Mouse (Mus musculus): ENCODE results near the gene Paqr3. TPM values are rescaled to one million over a fixed set of nuclear protein-coding genes. Genes with fewer than 3 reads are reported as not detected.

Paqr3 gene
- polyA plus RNA-seq, 1 experiment from 2014 or later: 2.7 TPM

DNA sequence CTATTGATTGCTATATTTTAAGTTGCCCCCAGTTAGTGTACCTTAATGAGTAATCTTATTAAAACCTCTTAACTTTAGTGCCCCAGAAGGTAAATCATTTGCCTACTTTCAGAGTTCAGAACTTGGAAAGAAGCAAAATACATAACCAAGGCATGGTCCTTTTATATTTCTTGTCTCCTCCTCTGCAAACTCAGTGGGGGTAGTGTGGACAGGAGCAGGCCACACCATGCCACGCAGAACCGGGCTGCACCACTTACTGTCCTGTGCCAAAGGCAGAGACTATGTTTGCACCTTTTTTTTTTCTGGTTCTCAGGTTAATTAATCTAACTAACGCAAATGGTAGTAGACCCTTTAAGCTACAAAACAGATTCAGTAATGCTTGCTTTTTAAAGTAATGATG lies 22.0 kb downstream of the Paqr3 start:
- WGBS: 90% methylated on average over 3 of the region's 3 CpGs
- H3K36me3 ChIP-seq (ENCODE audit: control insufficient read depth, insufficient read depth, low read length): peaks cover 8% of the 10 kb centered on the region; the same call in 1 of the 2 replicates
- H3K4me1 ChIP-seq (replicated peaks; ENCODE audit: control insufficient read depth, insufficient read depth, low read length): peaks cover 4% of the 10 kb centered on the region; the same call in 1 of the 2 replicates
- H3K9me3 ChIP-seq (ENCODE audit: control insufficient read depth, low read length): no peaks in the 10 kb centered on the region; the same call in 1 of the 2 replicates
- no peak overlapping the region for H3K27ac ChIP-seq (ENCODE audit: low read length)
- H3K9ac ChIP-seq (ENCODE audit: low read length): no peak overlapping the region
- H3K4me3 ChIP-seq (ENCODE audit: low read length): no peak overlapping the region
- no peak overlapping the region for H3K4me2 ChIP-seq (ENCODE audit: low read depth, low read length)
- no peaks in the 10 kb centered on the region for H3K27me3 ChIP-seq (ENCODE audit: control insufficient read depth, insufficient read depth, low read depth, low read length)
- no peak for ATAC-seq (ENCODE audit: low read depth)

DNA sequence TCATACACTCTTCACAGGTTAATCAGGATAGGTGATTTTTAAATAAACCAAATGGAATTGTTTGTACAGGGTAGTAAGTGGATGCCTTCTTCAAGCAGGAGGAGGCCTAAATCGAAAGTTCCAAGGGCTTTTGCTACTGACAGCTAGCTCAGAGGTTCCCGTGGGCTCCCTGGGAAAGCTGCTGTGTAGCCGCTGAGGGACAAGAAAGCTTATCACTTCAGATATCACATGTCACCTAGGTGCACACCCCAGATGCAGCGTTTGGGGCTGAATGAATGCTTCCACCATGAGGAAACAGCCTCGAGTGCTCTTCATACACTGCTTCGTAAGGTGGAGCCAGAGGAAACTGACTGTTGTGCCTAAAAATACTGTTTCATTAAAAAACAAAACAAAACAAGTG lies 23.2 kb downstream of the Paqr3 start:
- H3K4me2 ChIP-seq (ENCODE audit: low read depth, low read length): no peak overlapping the region
- H3K27ac ChIP-seq (ENCODE audit: low read length): no peak overlapping the region
- no peaks in the 10 kb centered on the region; the same call in 1 of the 2 replicates for H3K9me3 ChIP-seq (ENCODE audit: control insufficient read depth, low read length)
- no peak overlapping the region for H3K4me3 ChIP-seq (ENCODE audit: low read length)
- peaks cover 4% of the 10 kb centered on the region; the same call in 1 of the 2 replicates for H3K4me1 ChIP-seq (replicated peaks; ENCODE audit: control insufficient read depth, insufficient read depth, low read length)
- 53% methylated on average over 6 of the region's 6 CpGs for WGBS
- ATAC-seq (ENCODE audit: low read depth): no peak
- no peaks in the 10 kb centered on the region for H3K27me3 ChIP-seq (ENCODE audit: control insufficient read depth, insufficient read depth, low read depth, low read length)
- H3K36me3 ChIP-seq (ENCODE audit: control insufficient read depth, insufficient read depth, low read length): peaks cover 8% of the 10 kb centered on the region; the same call in 1 of the 2 replicates
- H3K9ac ChIP-seq (ENCODE audit: low read length): no peak overlapping the region

DNA sequence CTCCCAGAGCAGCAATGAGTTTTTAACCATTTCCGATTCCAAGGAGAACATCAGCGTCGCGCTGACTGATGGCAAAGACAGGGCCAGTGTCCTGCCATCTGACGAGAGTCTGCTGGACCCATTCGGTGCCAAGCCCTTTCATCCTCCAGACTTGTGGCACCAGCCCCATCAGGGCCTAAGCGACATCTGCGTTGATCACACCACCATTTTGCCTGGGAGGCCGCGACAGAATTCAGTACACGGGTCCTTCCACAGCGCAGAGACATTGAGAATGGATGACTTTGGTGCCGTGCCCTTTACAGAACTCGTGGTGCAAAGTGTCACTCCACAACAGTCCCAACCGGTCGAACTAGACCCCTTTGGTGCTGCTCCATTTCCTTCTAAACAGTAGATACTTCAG lies 23.6 kb downstream of the Paqr3 start:
- Histone ChIP-seq H3K27ac (ENCODE audit: low read length) (peak overlapping the region; percentile 39; the same call in 1 of the 2 replicates), H3K4me3 (ENCODE audit: low read length) (no peak overlapping the region)
- 82% methylated on average over 16 of the region's 16 CpGs for WGBS

DNA sequence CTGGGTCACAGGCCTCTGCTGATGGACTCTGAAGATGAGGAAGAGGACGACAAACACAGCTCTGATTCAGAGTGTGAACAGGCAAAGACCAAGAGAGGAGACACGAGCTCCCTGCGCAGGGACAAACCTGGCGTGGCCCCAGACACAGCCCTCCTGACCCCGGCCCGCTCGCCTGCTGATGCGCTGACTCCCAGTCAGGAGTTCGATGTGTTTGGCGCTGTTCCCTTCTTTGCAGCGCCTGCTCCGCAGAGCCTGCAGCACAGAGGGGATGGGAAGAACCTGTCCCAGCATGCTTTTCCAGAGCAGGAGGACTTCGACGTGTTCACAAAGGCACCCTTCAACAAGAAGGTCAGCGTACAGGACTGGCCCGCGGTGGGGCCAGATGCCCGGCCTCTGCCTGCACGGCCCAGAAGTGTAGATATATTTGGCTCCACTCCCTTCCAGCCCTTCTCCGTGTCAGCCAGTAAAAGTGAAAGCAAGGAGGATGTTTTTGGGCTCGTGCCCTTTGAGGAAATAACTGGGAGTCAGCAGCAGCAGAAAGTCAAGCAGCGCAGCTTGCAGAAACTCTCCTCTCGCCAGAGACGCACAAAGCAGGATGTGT lies 24.3 kb downstream of the Paqr3 start:
- H3K9me3 ChIP-seq (ENCODE audit: control insufficient read depth, low read length): no peaks in the 10 kb centered on the region; the same call in 1 of the 2 replicates
- H3K27me3 ChIP-seq (ENCODE audit: control insufficient read depth, insufficient read depth, low read depth, low read length): no peaks in the 10 kb centered on the region
- 77% methylated on average over 24 of the region's 24 CpGs for WGBS
- peak overlapping the region; percentile 39; the same call in 1 of the 2 replicates for H3K27ac ChIP-seq (ENCODE audit: low read length)
- peak; percentile 43; the same call in 1 of the 2 replicates for ATAC-seq (ENCODE audit: low read depth)
- no peak overlapping the region for H3K9ac ChIP-seq (ENCODE audit: low read length)
- H3K36me3 ChIP-seq (ENCODE audit: control insufficient read depth, insufficient read depth, low read length): peaks cover 8% of the 10 kb centered on the region; the same call in 1 of the 2 replicates
- H3K4me3 ChIP-seq (ENCODE audit: low read length): no peak overlapping the region
- H3K4me1 ChIP-seq (replicated peaks; ENCODE audit: control insufficient read depth, insufficient read depth, low read length): peaks cover 4% of the 10 kb centered on the region; the same call in 1 of the 2 replicates
- peak overlapping the region; percentile 21; the same call in 1 of the 2 replicates for H3K4me2 ChIP-seq (ENCODE audit: low read depth, low read length)

More for the DNA sequence above, 23.6 kb downstream of the Paqr3 start:
- 0 out of 2 replicates have a peak overlapping the region, but pooled peaks have one; percentile 21 for H3K4me2 ChIP-seq (ENCODE audit: low read depth, low read length)
- H3K36me3 ChIP-seq (ENCODE audit: control insufficient read depth, insufficient read depth, low read length): peaks cover 8% of the 10 kb centered on the region; the same call in 1 of the 2 replicates
- H3K27me3 ChIP-seq (ENCODE audit: control insufficient read depth, insufficient read depth, low read depth, low read length): no peaks in the 10 kb centered on the region
- peaks cover 4% of the 10 kb centered on the region; the same call in 1 of the 2 replicates for H3K4me1 ChIP-seq (replicated peaks; ENCODE audit: control insufficient read depth, insufficient read depth, low read length)
- H3K9me3 ChIP-seq (ENCODE audit: control insufficient read depth, low read length): no peaks in the 10 kb centered on the region; the same call in 1 of the 2 replicates
- H3K9ac ChIP-seq (ENCODE audit: low read length): no peak overlapping the region
- no peak for ATAC-seq (ENCODE audit: low read depth)

DNA sequence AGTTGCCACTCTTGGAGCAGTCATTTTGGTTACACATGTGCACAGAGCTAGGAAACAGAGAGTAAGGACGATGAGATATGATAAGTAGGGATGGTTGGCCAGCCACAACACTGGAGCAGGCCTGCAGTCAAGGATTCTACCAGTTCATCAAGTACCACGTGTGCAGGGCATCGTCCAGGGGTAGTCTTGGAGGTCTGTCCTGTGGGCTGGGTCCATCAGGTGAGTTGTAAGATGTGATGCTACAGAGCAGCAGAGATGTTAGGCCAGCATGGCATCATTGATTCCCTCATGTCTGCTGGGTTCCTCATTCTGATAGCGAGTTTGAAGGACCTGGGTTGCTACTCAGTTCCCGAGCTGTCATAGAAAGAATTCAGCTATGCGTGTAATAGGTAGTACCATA lies 26.3 kb downstream of the Paqr3 start:
- no peaks in the 10 kb centered on the region for H3K9me3 ChIP-seq (ENCODE audit: control insufficient read depth, low read length)
- peaks cover 8% of the 10 kb centered on the region; the same call in 1 of the 2 replicates for H3K36me3 ChIP-seq (ENCODE audit: control insufficient read depth, insufficient read depth, low read length)
- ATAC-seq (ENCODE audit: low read depth): no peak
- no peak overlapping the region for H3K4me3 ChIP-seq (ENCODE audit: low read length)
- no peaks in the 10 kb centered on the region for H3K27me3 ChIP-seq (ENCODE audit: control insufficient read depth, insufficient read depth, low read depth, low read length)
- H3K9ac ChIP-seq (ENCODE audit: low read length): no peak overlapping the region
- WGBS: 93% methylated on average over 6 of the region's 6 CpGs
- H3K4me1 ChIP-seq (replicated peaks; ENCODE audit: control insufficient read depth, insufficient read depth, low read length): peaks cover 3% of the 10 kb centered on the region; the same call in 1 of the 2 replicates
- H3K27ac ChIP-seq (ENCODE audit: low read length): no peak overlapping the region
- no peak overlapping the region for H3K4me2 ChIP-seq (ENCODE audit: low read depth, low read length)

DNA sequence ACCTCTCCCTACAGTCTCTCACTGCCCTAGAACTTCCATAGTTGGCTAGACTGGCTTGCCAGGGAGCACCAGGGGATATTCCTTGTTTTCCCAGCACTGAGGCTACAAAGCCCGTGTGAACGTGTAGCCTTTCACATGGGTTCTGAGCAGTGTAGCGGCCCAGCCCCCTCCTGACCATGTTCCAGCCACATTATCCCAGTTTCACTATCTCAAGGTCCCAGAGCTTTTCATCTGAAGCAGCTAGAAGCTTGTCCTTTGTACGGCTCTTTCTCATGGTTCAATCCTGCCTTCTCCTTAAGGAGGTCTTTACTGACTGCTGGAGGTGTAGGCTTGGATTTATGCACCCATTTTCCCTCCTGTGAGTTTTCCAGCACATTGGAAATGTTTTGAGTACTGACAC lies 26.9 kb downstream of the Paqr3 start:
- no peaks in the 10 kb centered on the region for H3K4me1 ChIP-seq (replicated peaks; ENCODE audit: control insufficient read depth, insufficient read depth, low read length)
- H3K9ac ChIP-seq (ENCODE audit: low read length): no peak overlapping the region
- H3K27ac ChIP-seq (ENCODE audit: low read length): no peak overlapping the region
- H3K9me3 ChIP-seq (ENCODE audit: control insufficient read depth, low read length): no peaks in the 10 kb centered on the region
- H3K27me3 ChIP-seq (ENCODE audit: control insufficient read depth, insufficient read depth, low read depth, low read length): no peaks in the 10 kb centered on the region
- H3K4me2 ChIP-seq (ENCODE audit: low read depth, low read length): no peak overlapping the region
- 89% methylated on average over 4 of the region's 4 CpGs for WGBS
- H3K36me3 ChIP-seq (ENCODE audit: control insufficient read depth, insufficient read depth, low read length): peaks cover 8% of the 10 kb centered on the region; the same call in 1 of the 2 replicates
- no peak overlapping the region for H3K4me3 ChIP-seq (ENCODE audit: low read length)
- ATAC-seq (ENCODE audit: low read depth): no peak

DNA sequence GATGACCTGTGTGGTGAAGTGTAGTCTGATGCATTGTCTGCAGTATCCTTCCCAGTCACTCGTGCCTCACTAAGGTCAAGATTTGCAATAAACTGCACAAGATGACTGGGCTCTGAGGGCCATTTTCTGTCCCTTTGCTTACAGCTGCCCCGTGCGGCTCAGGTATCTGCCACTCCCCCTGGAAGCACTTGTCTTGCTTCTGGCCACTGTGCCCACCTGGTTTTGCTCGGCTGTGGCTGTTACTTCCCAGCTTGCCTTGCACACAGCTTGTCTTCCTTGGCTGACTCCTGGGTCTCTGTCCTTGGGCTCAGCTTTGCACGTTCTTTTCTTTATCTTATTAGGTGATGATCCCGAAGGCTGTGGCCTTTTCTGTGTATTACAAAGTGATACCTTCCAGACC lies 27.7 kb downstream of the Paqr3 start:
- H3K9ac ChIP-seq (ENCODE audit: low read length): no peak overlapping the region
- peaks cover 8% of the 10 kb centered on the region; the same call in 1 of the 2 replicates for H3K36me3 ChIP-seq (ENCODE audit: control insufficient read depth, insufficient read depth, low read length)
- H3K9me3 ChIP-seq (ENCODE audit: control insufficient read depth, low read length): no peaks in the 10 kb centered on the region
- H3K27me3 ChIP-seq (ENCODE audit: control insufficient read depth, insufficient read depth, low read depth, low read length): no peaks in the 10 kb centered on the region
- no peaks in the 10 kb centered on the region for H3K4me1 ChIP-seq (replicated peaks; ENCODE audit: control insufficient read depth, insufficient read depth, low read length)
- no peak overlapping the region for H3K4me3 ChIP-seq (ENCODE audit: low read length)
- WGBS: 69% methylated on average over 6 of the region's 6 CpGs
- no peak overlapping the region for H3K27ac ChIP-seq (ENCODE audit: low read length)
- no peak overlapping the region for H3K4me2 ChIP-seq (ENCODE audit: low read depth, low read length)
- no peak for ATAC-seq (ENCODE audit: low read depth)

DNA sequence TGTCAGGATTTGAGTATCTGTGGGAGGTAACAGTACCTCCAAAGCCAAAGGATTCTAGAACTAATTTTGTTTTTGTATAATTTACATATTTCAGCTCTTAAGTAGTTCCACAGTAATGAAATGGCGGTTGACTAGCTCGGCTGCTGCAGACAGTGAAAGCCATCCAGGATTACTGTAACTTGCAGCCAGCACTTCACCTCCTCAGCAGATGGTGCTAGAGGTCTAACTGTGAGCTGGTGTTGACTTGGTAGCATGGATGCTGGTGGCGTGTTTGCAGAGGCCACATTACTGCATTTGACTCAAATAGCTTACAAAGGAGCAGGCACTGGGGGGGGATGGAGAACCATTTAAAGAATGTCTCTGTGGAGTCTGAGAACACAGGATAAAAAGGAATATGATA lies 29.9 kb downstream of the Paqr3 start:
- no peaks in the 10 kb centered on the region for H3K4me1 ChIP-seq (replicated peaks; ENCODE audit: control insufficient read depth, insufficient read depth, low read length)
- 63% methylated on average over 3 of the region's 3 CpGs for WGBS

DNA sequence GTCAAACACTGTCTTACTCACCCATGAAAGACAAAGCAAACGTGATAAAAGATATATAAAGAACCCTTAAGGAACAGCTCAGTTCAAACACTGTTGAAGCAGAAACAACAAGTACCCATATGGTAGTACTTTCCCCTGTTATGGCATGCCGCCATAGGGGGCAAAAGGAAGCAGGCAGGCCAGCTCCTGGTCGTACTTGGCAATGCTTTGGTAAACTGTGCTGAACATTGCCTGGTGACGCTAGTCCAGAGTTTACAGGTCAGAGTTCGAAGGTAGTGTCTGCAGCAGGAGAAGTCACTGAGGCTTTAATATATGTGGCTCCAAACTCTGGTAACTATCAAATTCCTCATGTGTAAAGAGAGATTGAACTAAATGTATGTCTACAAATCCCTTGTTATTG lies 32.8 kb downstream of the Paqr3 start:
- H3K27ac ChIP-seq (ENCODE audit: low read length): no peak overlapping the region
- H3K4me1 ChIP-seq (replicated peaks; ENCODE audit: control insufficient read depth, insufficient read depth, low read length): no peaks in the 10 kb centered on the region
- no peaks in the 10 kb centered on the region for H3K9me3 ChIP-seq (ENCODE audit: control insufficient read depth, low read length)
- no peak overlapping the region for H3K4me3 ChIP-seq (ENCODE audit: low read length)
- no peak overlapping the region for H3K4me2 ChIP-seq (ENCODE audit: low read depth, low read length)
- ATAC-seq (ENCODE audit: low read depth): no peak
- no peaks in the 10 kb centered on the region for H3K27me3 ChIP-seq (ENCODE audit: control insufficient read depth, insufficient read depth, low read depth, low read length)
- no peak overlapping the region for H3K9ac ChIP-seq (ENCODE audit: low read length)
- 68% methylated on average over 5 of the region's 5 CpGs for WGBS
- H3K36me3 ChIP-seq (ENCODE audit: control insufficient read depth, insufficient read depth, low read length): no peaks in the 10 kb centered on the region

More for the DNA sequence above, 29.9 kb downstream of the Paqr3 start:
- Histone ChIP-seq H3K27me3 (ENCODE audit: control insufficient read depth, insufficient read depth, low read depth, low read length) (no peaks in the 10 kb centered on the region), H3K36me3 (ENCODE audit: control insufficient read depth, insufficient read depth, low read length) (no peaks in the 10 kb centered on the region), H3K4me3 (ENCODE audit: low read length) (no peak overlapping the region), H3K4me2 (ENCODE audit: low read depth, low read length) (no peak overlapping the region), H3K9ac (ENCODE audit: low read length) (no peak overlapping the region), H3K9me3 (ENCODE audit: control insufficient read depth, low read length) (no peaks in the 10 kb centered on the region), H3K27ac (ENCODE audit: low read length) (no peak overlapping the region)
- ATAC-seq (ENCODE audit: low read depth): no peak
